Mouse (Mus musculus) thymus, adult 2 months (tissue): ENCODE results near the gene Gm37240. TPM values are rescaled to one million over a fixed set of nuclear protein-coding genes. Genes with fewer than 3 reads are reported as not detected.

Source experiments
- DNase-seq: peaks from one replicate; pipeline ENCODE4 v3.0.0; 2021
- H3K27ac ChIP-seq: fragments of 200-500 bp; 2 replicates; pipeline ENCODE4 v1.5.1; 2012; ENCODE audit warnings: low read length, control low read depth; ENCODE audit not compliant: control insufficient read depth, insufficient read depth
- H3K27me3 ChIP-seq: fragments of 200-500 bp; 2 replicates; pipeline ENCODE4 v1.6.1; 2012; ENCODE audit warnings: mild to moderate bottlenecking, low read length, moderate library complexity, mixed read lengths; ENCODE audit not compliant: control insufficient read depth, insufficient read depth
- H3K36me3 ChIP-seq: fragments of 200-500 bp; 2 replicates; pipeline ENCODE4 v1.6.1; 2012; ENCODE audit warnings: mild to moderate bottlenecking, low read length, moderate library complexity; ENCODE audit not compliant: control insufficient read depth, insufficient read depth
- H3K4me1 ChIP-seq: fragments of 200-500 bp; replicated peaks from 2 replicates; pipeline ENCODE4 v1.6.1; 2012; ENCODE audit warnings: low read length; ENCODE audit not compliant: control insufficient read depth, insufficient read depth
- H3K4me3 ChIP-seq: fragments of 200-500 bp; 2 replicates; pipeline ENCODE4 v1.5.1; 2012; ENCODE audit warnings: mild to moderate bottlenecking, low read length, control low read depth, moderate library complexity; ENCODE audit not compliant: control insufficient read depth, insufficient read depth
- CTCF ChIP-seq: fragments of 200-500 bp; IDR thresholded peaks from 2 replicates; pipeline ENCODE4 v1.5.1; 2012; ENCODE audit warnings: mild to moderate bottlenecking, control low read depth, low read length, moderate library complexity, borderline replicate concordance; ENCODE audit not compliant: control insufficient read depth, poor library complexity, insufficient read depth; ENCODE audit errors: extremely low read depth
- POLR2A ChIP-seq: fragments of 200-500 bp; IDR thresholded peaks from 2 replicates; pipeline ENCODE4 v1.6.1; 2012; ENCODE audit warnings: mild to moderate bottlenecking, low read length, control low read depth, moderate library complexity; ENCODE audit not compliant: control insufficient read depth, poor library complexity, insufficient read depth; ENCODE audit errors: extremely low read depth
- WGBS: fragments of 180-500 bp; shearing (Covaris S2); methylation state at CpG from one replicate; pipeline ENCODE4 v1.1.7; 2018; 5-methylcytosine and 5-hydroxymethylcytosine counted together
- polyA plus RNA-seq: library from polyadenylated mRNA; depleted of rRNA; stranded (reverse); fragments of >200 nt; gene quantifications from 2 replicates; pipeline ENCODE4 v1.2.3, GENCODE M21; 2012

Gene Gm37240
- polyA plus RNA-seq, 1 experiment = 7.0 TPM

GRCm38 (mm10) chr3:85663826-85664225 lies 223.5 kb downstream of the Gm37240 start:
- Histone ChIP-seq H3K36me3 (no peaks in the 10 kb centered on the region), H3K27me3 (no peaks in the 10 kb centered on the region), H3K4me3 (no peak overlapping the region), H3K27ac (no peak overlapping the region), H3K4me1 (no peaks in the 10 kb centered on the region)
- DNase-seq = no peak
- 81% methylated on average over 5 of the region's 5 CpGs for WGBS
- TF ChIP-seq CTCF (no peak), POLR2A (no peak)

- TF ChIP-seq CTCF = no peak
- TF ChIP-seq POLR2A = no peak
- no peak overlapping the region for H3K4me3 ChIP-seq
- H3K27ac ChIP-seq = no peak overlapping the region
- no peaks in the 10 kb centered on the region for H3K4me1 ChIP-seq
- no peak for DNase-seq
- WGBS = 89% methylated on average over 10 of the region's 10 CpGs
- H3K36me3 ChIP-seq = no peaks in the 10 kb centered on the region
- H3K27me3 ChIP-seq = no peaks in the 10 kb centered on the region
These were observed 225.1 kb downstream of the Gm37240 start for GRCm38 (mm10) chr3:85661926-85662813.

DNA sequence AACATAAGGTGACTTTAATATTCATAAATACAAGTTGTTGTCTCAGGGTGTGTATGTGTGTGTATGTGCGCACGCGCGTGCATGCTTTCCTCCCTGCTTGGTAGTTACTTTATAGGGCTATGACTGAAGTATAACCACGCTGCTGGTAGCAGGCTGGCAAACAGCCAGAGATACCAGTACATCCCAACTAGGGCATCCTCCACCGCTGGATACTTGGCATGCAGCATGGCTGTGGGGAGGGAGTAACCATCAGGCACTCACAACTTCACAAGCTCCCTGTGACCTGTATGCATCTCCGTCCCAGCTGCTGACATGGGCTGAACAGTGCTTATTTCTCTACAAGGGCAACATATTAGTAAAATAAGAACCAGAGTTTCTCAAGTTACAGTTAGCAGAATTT lies 227.6 kb downstream of the Gm37240 start:
- Histone ChIP-seq H3K4me1 (no peaks in the 10 kb centered on the region), H3K36me3 (no peaks in the 10 kb centered on the region), H3K27me3 (no peaks in the 10 kb centered on the region), H3K4me3 (no peak overlapping the region), H3K27ac (no peak overlapping the region)
- WGBS = 90% methylated on average over 7 of the region's 7 CpGs
- no peak for DNase-seq
- TF ChIP-seq CTCF (no peak), POLR2A (no peak)

DNA sequence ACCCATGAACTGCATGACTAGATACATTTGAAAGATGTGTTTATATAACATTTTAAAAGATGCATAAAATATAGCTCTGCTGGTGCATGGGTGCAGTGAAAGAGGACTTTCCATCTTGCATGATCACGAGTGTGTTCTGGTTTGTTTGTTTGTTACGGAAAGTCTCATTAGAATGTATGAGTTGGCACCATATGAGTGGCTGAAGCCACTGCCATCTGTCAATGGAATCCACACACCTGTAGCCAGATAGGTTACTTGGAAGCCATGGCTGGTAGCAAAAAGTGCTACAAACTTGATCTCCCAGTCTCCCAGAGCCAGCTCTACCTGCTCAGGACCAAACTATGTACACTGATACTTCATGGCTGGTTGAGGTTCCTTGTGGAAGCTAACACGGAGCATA lies 231.8 kb downstream of the Gm37240 start:
- no peaks in the 10 kb centered on the region for H3K27me3 ChIP-seq
- H3K4me3 ChIP-seq = no peak overlapping the region
- no peaks in the 10 kb centered on the region for H3K4me1 ChIP-seq
- WGBS = 96% methylated on average over 3 of the region's 3 CpGs
- no peak overlapping the region for H3K27ac ChIP-seq
- no peaks in the 10 kb centered on the region for H3K36me3 ChIP-seq
- DNase-seq = no peak
- no peak for TF ChIP-seq POLR2A
- TF ChIP-seq CTCF = no peak

GRCm38 (mm10) chr3:85652727-85653665 lies 234.3 kb downstream of the Gm37240 start:
- H3K4me1 ChIP-seq = no peaks in the 10 kb centered on the region
- no peak overlapping the region for H3K4me3 ChIP-seq
- H3K27me3 ChIP-seq = no peaks in the 10 kb centered on the region
- TF ChIP-seq POLR2A (no peak), CTCF (no peak)
- 91% methylated on average over 4 of the region's 4 CpGs for WGBS
- H3K36me3 ChIP-seq = no peaks in the 10 kb centered on the region
- no peak overlapping the region for H3K27ac ChIP-seq
- no peak for DNase-seq

DNA sequence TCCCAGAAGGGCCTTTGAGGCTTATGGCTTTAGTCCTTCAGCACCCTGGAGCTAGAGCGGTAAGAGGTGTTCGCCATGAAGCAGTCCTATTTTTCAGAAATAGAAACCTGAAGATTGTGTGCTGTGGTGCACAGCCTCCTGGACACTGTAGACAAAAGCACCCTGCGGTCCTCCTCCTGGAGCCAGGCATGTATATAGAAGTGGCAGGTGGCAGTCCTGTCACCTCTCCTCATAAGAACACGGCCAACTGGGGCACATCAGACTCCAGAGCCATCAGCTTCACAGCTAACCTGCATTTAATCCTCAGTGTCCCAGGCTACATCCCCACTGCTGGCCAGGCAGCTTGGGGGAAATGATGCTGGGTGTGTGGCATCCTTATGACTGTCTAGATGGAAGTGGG lies 238.1 kb downstream of the Gm37240 start:
- Histone ChIP-seq H3K27ac (no peak overlapping the region), H3K4me3 (no peak overlapping the region), H3K4me1 (no peaks in the 10 kb centered on the region), H3K36me3 (no peaks in the 10 kb centered on the region), H3K27me3 (no peaks in the 10 kb centered on the region)
- no peak for DNase-seq
- 99% methylated on average over 4 of the region's 4 CpGs for WGBS
- TF ChIP-seq POLR2A = no peak
- no peak for TF ChIP-seq CTCF
